Mouse (Mus musculus) 3134 (cell line): Measurements from ENCODE around the gene Bag6.

Experiments used
- DNase-seq: peaks from one replicate; pipeline ENCODE4 v3.0.0-alpha.2; 2011; ENCODE audit warnings: low spot score; ENCODE audit not compliant: insufficient read length; ENCODE audit errors: extremely low read depth

Bag6 gene

GRCm38 (mm10) chr17:35134801-35135590 is at the start of gene Bag6:
Bag6 (plus strand) TSS chr17:35135178.
- peak; percentile 95 for DNase-seq

DNA sequence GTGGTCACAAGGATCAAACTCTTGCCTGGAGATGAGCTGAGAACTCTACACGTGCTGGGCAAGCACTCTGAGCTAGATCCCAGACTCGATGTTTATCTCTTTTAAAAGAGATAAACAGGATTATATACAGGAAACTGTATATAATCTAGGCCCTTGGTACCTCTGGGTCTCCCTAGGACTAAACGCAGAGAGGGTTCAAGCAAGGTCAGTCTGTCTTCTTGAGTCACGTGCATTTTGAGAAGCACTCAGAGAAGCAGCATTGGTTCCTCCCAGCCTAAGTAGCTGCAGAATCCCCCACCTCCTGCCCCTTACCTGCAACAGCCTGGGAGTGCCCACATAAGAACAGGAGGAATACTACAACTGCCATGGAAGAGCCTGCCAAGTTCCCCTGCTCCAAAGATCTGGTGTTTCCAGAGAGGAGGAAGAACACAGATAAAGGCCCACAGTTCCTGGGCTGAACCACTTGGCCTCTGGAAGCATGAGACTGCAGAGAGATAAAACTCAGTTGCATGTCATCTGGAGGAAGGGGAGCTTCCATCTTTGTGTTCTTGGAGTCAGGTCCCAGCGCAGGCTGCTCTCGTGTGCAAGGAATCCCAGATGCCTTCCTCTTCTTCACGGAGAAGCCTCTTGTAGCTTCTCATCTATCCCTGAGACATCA is 49.6 kb upstream of the Bag6 start, which contains the start of gene Ly6g6f:
Gene Ly6g6f, minus strand, starts transcription at position 403 of the 658 bp plus-strand sequence.
- no peak for DNase-seq

GRCm38 (mm10) chr17:35088151-35088550 is 46.8 kb upstream of the Bag6 start:
- no peak for DNase-seq

DNA sequence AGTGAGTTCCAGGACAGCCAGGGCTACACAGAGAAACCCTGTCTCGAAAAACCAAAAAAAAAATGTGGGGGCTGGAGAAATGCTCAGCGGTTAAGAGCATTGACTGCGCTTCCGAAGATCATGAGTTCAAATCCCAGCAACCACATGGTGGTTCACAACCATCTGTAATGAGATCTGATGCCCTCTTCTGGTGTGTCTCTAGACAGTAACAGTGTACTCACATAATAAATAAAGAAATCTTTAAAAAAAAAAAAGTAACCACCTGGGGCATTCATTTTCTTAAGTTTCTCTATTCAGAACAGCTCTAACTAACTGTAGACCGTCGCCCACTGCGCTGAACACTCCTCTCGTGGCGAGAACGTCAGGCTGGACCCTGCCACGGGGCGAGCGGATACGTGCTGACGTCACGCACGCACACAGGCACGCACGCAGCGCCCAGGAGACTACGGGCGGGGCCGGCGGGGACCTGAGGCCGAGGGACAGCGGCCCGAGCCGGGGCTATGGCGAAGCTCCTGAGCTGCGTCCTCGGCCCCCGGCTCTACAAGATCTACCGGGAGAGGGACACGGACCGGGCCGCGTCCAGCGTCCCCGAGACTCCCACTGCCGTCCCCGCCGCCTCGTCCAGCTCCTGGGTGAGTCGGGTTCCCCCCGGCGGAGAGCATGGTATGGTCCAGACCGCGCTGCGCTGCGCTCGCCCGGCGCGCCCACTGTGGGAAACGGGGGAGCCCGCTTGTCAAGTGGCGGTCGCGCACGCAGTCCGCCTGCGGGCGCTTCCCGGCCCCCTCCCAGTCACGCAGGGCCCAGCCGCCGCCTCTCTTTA is 45.9 kb upstream of the Bag6 start, which contains the start of gene Abhd16a:
Gene Abhd16a, plus strand, starts transcription at position 439 of the 820 bp plus-strand sequence.
- peak; percentile 95 for DNase-seq

GRCm38 (mm10) chr17:35090166-35090932 is 44.6 kb upstream of the Bag6 start:
- DNase-seq = no peak

- DNase-seq = no peak
These were observed 42.4 kb upstream of the Bag6 start for GRCm38 (mm10) chr17:35092403-35093198.

GRCm38 (mm10) chr17:35094475-35095365 is 40.3 kb upstream of the Bag6 start:
- DNase-seq = no peak

GRCm38 (mm10) chr17:35096597-35096996 is 38.4 kb upstream of the Bag6 start:
- DNase-seq = no peak

- no peak for DNase-seq
These were observed 37.8 kb upstream of the Bag6 start for GRCm38 (mm10) chr17:35097164-35097655.

DNA sequence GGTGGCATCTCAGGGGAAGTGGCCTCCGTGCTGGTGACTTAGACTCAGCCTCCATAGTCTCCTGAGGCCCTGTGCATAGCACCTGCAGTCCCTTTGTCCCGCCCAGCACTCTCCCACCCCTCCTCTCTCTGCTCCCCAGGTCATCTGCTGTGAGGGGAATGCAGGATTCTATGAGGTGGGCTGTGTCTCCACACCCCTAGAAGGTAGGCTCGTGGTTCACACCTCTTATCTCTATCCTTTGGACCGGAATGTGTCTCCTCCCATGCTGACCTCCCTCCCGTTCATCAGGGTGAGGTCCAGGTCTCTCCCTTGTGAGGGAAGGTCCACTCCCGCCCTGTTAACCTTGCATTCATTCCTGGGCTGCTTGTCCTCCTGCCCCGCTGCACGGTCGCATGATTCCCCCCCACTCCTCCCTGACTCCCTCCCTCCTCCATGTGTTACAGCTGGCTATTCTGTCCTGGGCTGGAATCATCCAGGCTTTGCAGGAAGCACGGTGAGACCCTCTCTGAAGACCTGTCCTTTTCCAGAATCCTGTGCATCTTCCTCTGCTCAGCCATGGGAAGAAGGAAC is 34.7 kb upstream of the Bag6 start:
- no peak for DNase-seq

GRCm38 (mm10) chr17:35101161-35101560 is 33.8 kb upstream of the Bag6 start:
- DNase-seq = no peak

DNA sequence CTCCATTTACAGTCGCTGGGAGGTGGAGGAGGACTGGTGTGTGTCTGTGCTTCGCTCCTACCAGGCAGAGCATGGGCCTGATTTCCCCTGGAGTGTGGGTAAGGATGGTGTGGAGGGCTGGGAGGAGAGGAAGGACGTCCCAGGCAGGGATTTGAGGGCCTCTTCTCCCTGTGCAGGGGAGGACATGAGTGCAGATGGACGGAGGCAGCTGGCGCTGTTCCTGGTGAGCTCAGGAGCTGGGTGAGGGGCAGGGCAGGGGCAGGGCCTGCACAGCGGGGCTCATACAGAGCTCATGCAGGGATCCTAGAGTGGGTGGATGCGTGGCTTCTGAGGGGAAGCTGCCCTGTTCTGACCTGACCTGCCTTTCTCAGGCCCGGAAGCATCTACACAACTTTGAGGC is 32.7 kb upstream of the Bag6 start:
- DNase-seq = no peak

DNA sequence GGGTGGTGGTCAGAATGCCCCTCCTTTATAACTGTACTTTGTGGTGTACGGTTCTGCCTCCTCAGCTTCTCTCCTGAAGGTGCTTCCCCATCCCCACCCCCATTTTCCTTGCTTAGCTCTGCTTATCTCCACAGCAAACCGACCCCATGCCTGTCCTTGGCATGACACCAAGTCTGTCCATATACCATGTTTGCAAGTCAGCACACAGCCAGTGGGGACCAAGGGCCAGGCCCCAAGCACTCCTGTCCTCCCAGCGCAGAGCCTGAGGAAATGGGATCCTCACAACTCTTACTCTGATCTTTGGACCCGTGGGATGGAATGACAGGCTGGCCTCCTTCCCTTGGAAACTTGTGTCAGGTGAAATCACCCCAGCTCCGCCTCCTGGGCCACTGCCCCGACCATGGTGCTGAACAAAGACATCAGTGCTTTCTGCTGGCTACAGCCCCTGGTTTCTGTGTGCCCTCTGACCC is 31.7 kb upstream of the Bag6 start:
- DNase-seq = no peak

- no peak for DNase-seq
These were observed 30.9 kb upstream of the Bag6 start for GRCm38 (mm10) chr17:35104079-35104478.

GRCm38 (mm10) chr17:35104754-35105153 is 30.2 kb upstream of the Bag6 start:
- DNase-seq = no peak

GRCm38 (mm10) chr17:35105740-35106389 is 29.1 kb upstream of the Bag6 start:
- DNase-seq = no peak

DNA sequence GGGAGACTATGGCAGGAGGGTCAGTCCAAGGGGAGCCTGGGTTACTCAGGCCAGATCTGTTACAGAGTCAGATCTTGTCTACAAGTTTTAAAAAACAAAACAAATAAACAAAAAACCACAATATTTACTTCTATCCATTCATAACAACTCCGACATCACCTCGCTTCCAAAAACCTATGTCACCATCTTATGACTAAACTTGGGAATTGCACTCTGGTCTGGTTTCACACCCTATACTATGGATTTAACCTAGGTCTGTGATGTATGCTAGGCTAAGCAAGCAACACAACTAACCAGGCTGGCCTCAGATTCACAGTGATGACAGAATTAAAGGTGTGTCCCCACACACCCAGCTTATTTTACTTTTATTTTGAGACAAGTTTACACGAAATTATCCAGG is 28.5 kb upstream of the Bag6 start:
- DNase-seq = no peak
